Mouse (Mus musculus) lung, embryonic 14.5 days (tissue): ENCODE results near the gene Lypla2. TPM values are rescaled to one million over a fixed set of nuclear protein-coding genes. Genes with fewer than 3 reads are reported as not detected.
A peak's percentile ranks its signal among the peaks of the same experiment; 100 is the strongest.
"Not testable (repeated sequence)": the region's sequence is repeated elsewhere in the genome, so short reads cannot be mapped to it uniquely, and the experiment has no call there.

Source experiments
- ATAC-seq: fragments of 200-750 bp; cut with Nextera tagmentation; 2 replicates; pipeline ENCODE4 v1.8.0; 2017; ENCODE audit warnings: mild to moderate bottlenecking, moderate TSS enrichment, moderate library complexity; ENCODE audit not compliant: insufficient read depth
- DNase-seq: peaks from one replicate; pipeline ENCODE4 v3.0.0-alpha.2; 2015
- H3K27ac ChIP-seq: fragments of 300-500 bp; sonication (generic); 2 replicates; pipeline ENCODE4 v1.5.1; 2014; ENCODE audit warnings: low read depth, mild to moderate bottlenecking, moderate library complexity
- H3K27me3 ChIP-seq: fragments of 300-500 bp; sonication (generic); 2 replicates; pipeline ENCODE4 v1.6.1; 2014; ENCODE audit warnings: low read length, control low read depth; ENCODE audit not compliant: insufficient read depth
- H3K36me3 ChIP-seq: fragments of 300-500 bp; sonication (generic); 2 replicates; pipeline ENCODE4 v1.6.1; 2014; ENCODE audit warnings: control low read depth; ENCODE audit not compliant: insufficient read depth
- H3K4me1 ChIP-seq: fragments of 300-500 bp; sonication (generic); 2 replicates; pipeline ENCODE4 v1.6.1; 2014; ENCODE audit warnings: antibody characterized with exemption, control low read depth; ENCODE audit not compliant: insufficient read depth
- H3K4me2 ChIP-seq: fragments of 300-500 bp; sonication (generic); 2 replicates; pipeline ENCODE4 v1.6.1; 2014; ENCODE audit warnings: mild to moderate bottlenecking
- H3K4me3 ChIP-seq: fragments of 300-500 bp; sonication (generic); 2 replicates; pipeline ENCODE4 v1.5.1; 2014; ENCODE audit warnings: low read depth, low read length
- H3K9ac ChIP-seq: fragments of 300-500 bp; sonication (generic); 2 replicates; pipeline ENCODE4 v1.6.1; 2014
- H3K9me3 ChIP-seq: fragments of 300-500 bp; sonication (generic); 2 replicates; pipeline ENCODE4 v1.6.1; 2016; ENCODE audit warnings: low read depth, low read length, control low read depth
- CTCF ChIP-seq: IDR thresholded peaks from 2 replicates; pipeline ENCODE4 v1.5.1; 2016; ENCODE audit warnings: antibody characterized with exemption, low read depth
- WGBS: fragments of 180-500 bp; shearing (Covaris S2); extraction: QIAGEN DNeasy Blood & Tissue Kit; methylation state at CpG from one replicate; pipeline ENCODE4 v1.1.7; 2014; 5-methylcytosine and 5-hydroxymethylcytosine counted together
- polyA plus RNA-seq: library from polyadenylated mRNA; unstranded; fragments of >200 nt; fragmentation: Nextera tagmentation; extraction: Ambion mirVana; gene quantifications from 2 replicates; pipeline ENCODE4 v1.2.1, GENCODE M21; 2014

Gene Lypla2
- polyA plus RNA-seq, 1 experiment from 2014 or later, result 132 TPM

GRCm38 (mm10) chr4:135941026-135941425 is 31.4 kb downstream of the Lypla2 start:
- 81% methylated on average over 8 of the region's 8 CpGs for WGBS
- not testable (repeated sequence) for H3K27ac ChIP-seq, H3K9me3 ChIP-seq, ATAC-seq, H3K4me2 ChIP-seq, H3K4me3 ChIP-seq, H3K9ac ChIP-seq, H3K27me3 ChIP-seq, H3K4me1 ChIP-seq
- H3K36me3 ChIP-seq, result peaks cover 24% of the 10 kb centered on the region; the same call in 1 of the 2 replicates
- peak; percentile 34 for TF ChIP-seq CTCF
- DNase-seq, result peak; percentile 19

GRCm38 (mm10) chr4:135938858-135939257 is 33.6 kb downstream of the Lypla2 start:
- H3K27me3 ChIP-seq, result no peaks in the 10 kb centered on the region
- H3K4me3 ChIP-seq, result no peak overlapping the region
- no peaks in the 10 kb centered on the region for H3K9me3 ChIP-seq
- no peak overlapping the region for H3K9ac ChIP-seq
- no peak overlapping the region for H3K4me2 ChIP-seq
- no peak for TF ChIP-seq CTCF
- ATAC-seq, result no peak
- no peaks in the 10 kb centered on the region for H3K4me1 ChIP-seq
- no peak for DNase-seq
- peaks cover 31% of the 10 kb centered on the region; the same call in 1 of the 2 replicates for H3K36me3 ChIP-seq
- no peak overlapping the region for H3K27ac ChIP-seq
- 74% methylated on average over 7 of the region's 7 CpGs for WGBS

- no peak for DNase-seq
- no peak for ATAC-seq
- H3K9me3 ChIP-seq, result no peaks in the 10 kb centered on the region
- no peak for TF ChIP-seq CTCF
- H3K4me1 ChIP-seq, result no peaks in the 10 kb centered on the region
- H3K27me3 ChIP-seq, result no peaks in the 10 kb centered on the region
- peaks cover 45% of the 10 kb centered on the region for H3K36me3 ChIP-seq
- no peak overlapping the region for H3K4me2 ChIP-seq
- H3K27ac ChIP-seq, result no peak overlapping the region
- WGBS, result 51% methylated on average over 5 of the region's 5 CpGs
- no peak overlapping the region for H3K4me3 ChIP-seq
- H3K9ac ChIP-seq, result no peak overlapping the region
Observed at GRCm38 (mm10) chr4:135935502-135935901, 36.9 kb downstream of the Lypla2 start.

- H3K4me3 ChIP-seq, result no peak overlapping the region
- H3K27ac ChIP-seq, result no peak overlapping the region
- peaks cover 45% of the 10 kb centered on the region for H3K36me3 ChIP-seq
- TF ChIP-seq CTCF, result no peak
- H3K4me2 ChIP-seq, result no peak overlapping the region
- H3K9me3 ChIP-seq, result no peaks in the 10 kb centered on the region
- DNase-seq, result no peak
- no peaks in the 10 kb centered on the region for H3K27me3 ChIP-seq
- no peak overlapping the region for H3K9ac ChIP-seq
- no peak for ATAC-seq
- 53% methylated on average over 12 of the region's 12 CpGs for WGBS
- no peaks in the 10 kb centered on the region for H3K4me1 ChIP-seq
Observed at GRCm38 (mm10) chr4:135934708-135935500, 37.5 kb downstream of the Lypla2 start.

GRCm38 (mm10) chr4:135931832-135932231 is 40.6 kb downstream of the Lypla2 start:
- 56% methylated on average over 5 of the region's 5 CpGs for WGBS
- ATAC-seq (no peak), DNase-seq (peak; percentile 48)
- Histone ChIP-seq H3K36me3 (peaks cover 28% of the 10 kb centered on the region), H3K9ac (no peak overlapping the region), H3K27me3 (no peaks in the 10 kb centered on the region), H3K27ac (no peak overlapping the region), H3K4me3 (no peak overlapping the region), H3K9me3 (no peaks in the 10 kb centered on the region), H3K4me2 (no peak overlapping the region), H3K4me1 (no peaks in the 10 kb centered on the region)
- TF ChIP-seq CTCF, result peak; percentile 68

GRCm38 (mm10) chr4:135930239-135930638 is 42.2 kb downstream of the Lypla2 start:
- Histone ChIP-seq H3K9me3 (no peaks in the 10 kb centered on the region), H3K27ac (no peak overlapping the region), H3K4me2 (no peak overlapping the region), H3K36me3 (peaks cover 40% of the 10 kb centered on the region), H3K27me3 (no peaks in the 10 kb centered on the region), H3K4me3 (no peak overlapping the region), H3K9ac (no peak overlapping the region), H3K4me1 (no peaks in the 10 kb centered on the region)
- no peak for TF ChIP-seq CTCF
- ATAC-seq (no peak), DNase-seq (no peak)
- 96% methylated on average over 8 of the region's 8 CpGs for WGBS

- WGBS, result 82% methylated on average over 9 of the region's 9 CpGs
- Histone ChIP-seq H3K27me3 (no peaks in the 10 kb centered on the region), H3K9ac (no peak overlapping the region), H3K36me3 (peaks cover 37% of the 10 kb centered on the region), H3K4me2 (no peak overlapping the region), H3K4me3 (no peak overlapping the region), H3K27ac (no peak overlapping the region), H3K9me3 (no peaks in the 10 kb centered on the region), H3K4me1 (no peaks in the 10 kb centered on the region)
- DNase-seq (no peak), ATAC-seq (no peak)
- TF ChIP-seq CTCF, result no peak
Observed at GRCm38 (mm10) chr4:135929828-135930227, 42.6 kb downstream of the Lypla2 start.
